Mouse (Mus musculus): ENCODE measurements around the gene Methig1. TPM values are rescaled to one million over a fixed set of nuclear protein-coding genes. Genes with fewer than 3 reads are reported as not detected.

Gene Methig1
- polyA plus RNA-seq, 1 experiment from 2014 or later, result not detected

- WGBS, result 63% methylated on average over 4 of the region's 4 CpGs
- Histone ChIP-seq H3K9ac (replicated peaks; ENCODE audit: low read depth) (no peak overlapping the region), H3K36me3 (ENCODE audit: insufficient read depth, low read length) (no peaks in the 10 kb centered on the region), H3K9me3 (ENCODE audit: low read length) (no peaks in the 10 kb centered on the region), H3K4me1 (ENCODE audit: insufficient read depth, low read depth, low read length) (no peaks in the 10 kb centered on the region), H3K27me3 (replicated peaks; ENCODE audit: insufficient read depth, low read length) (no peaks in the 10 kb centered on the region), H3K27ac (ENCODE audit: low read length) (no peak overlapping the region), H3K4me2 (replicated peaks; ENCODE audit: low read depth, low read length) (no peak overlapping the region), H3K4me3 (ENCODE audit: low read depth, low read length) (no peak overlapping the region)
- no peak for TF ChIP-seq EP300 (IDR thresholded peaks at IDR 0.05)
- TF ChIP-seq CTCF (IDR thresholded peaks at IDR 0.05), result no peak
- ATAC-seq, result no peak
- no peak for DNase-seq (ENCODE audit: low spot score)
Observed at GRCm38 (mm10) chr15:100433234-100433633, 80.3 kb downstream of the Methig1 start.

Other genes starting within 250 kb of the Methig1 start
- gene Atf1, start 125.3 kb upstream of the Methig1 start, polyA plus RNA-seq (2015; fragmentation: Nextera tagmentation; extraction: Ambion mirVana), result 28.3 and 35.3 TPM in 2 replicates
- gene Tmprss12, start 72.3 kb upstream of the Methig1 start, polyA plus RNA-seq (2015; fragmentation: Nextera tagmentation; extraction: Ambion mirVana), result not detected in 2 replicates
- 62.9 and 88.1 TPM in 2 replicates for gene Mettl7a1, start 49.0 kb upstream of the Methig1 start, polyA plus RNA-seq (2015; fragmentation: Nextera tagmentation; extraction: Ambion mirVana)
- 0.12 TPM in 2 replicates for gene Mettl7a3, start 18.2 kb upstream of the Methig1 start, polyA plus RNA-seq (2015; fragmentation: Nextera tagmentation; extraction: Ambion mirVana)
- 0.11 and 0.19 TPM in 2 replicates for gene Mettl7a2, start 51 bp downstream of the Methig1 start, polyA plus RNA-seq (2015; fragmentation: Nextera tagmentation; extraction: Ambion mirVana)
- gene Higd1c, start 11.4 kb downstream of the Methig1 start, polyA plus RNA-seq (2015; fragmentation: Nextera tagmentation; extraction: Ambion mirVana), result not detected in 2 replicates
- 0.11 and 0.12 TPM in 2 replicates for gene Gm5475, start 69.0 kb downstream of the Methig1 start, polyA plus RNA-seq (2015; fragmentation: Nextera tagmentation; extraction: Ambion mirVana)
- 16.1 and 19.2 TPM in 2 replicates for gene Slc11a2, start 71.9 kb downstream of the Methig1 start, polyA plus RNA-seq (2015; fragmentation: Nextera tagmentation; extraction: Ambion mirVana)
- gene Letmd1, start 115.9 kb downstream of the Methig1 start, polyA plus RNA-seq (2015; fragmentation: Nextera tagmentation; extraction: Ambion mirVana), result 13.0 and 13.2 TPM in 2 replicates
- gene Csrnp2, start 142.3 kb downstream of the Methig1 start, polyA plus RNA-seq (2015; fragmentation: Nextera tagmentation; extraction: Ambion mirVana), result 4.7 and 4.9 TPM in 2 replicates
- gene Tfcp2, start 198.9 kb downstream of the Methig1 start, polyA plus RNA-seq (2015; fragmentation: Nextera tagmentation; extraction: Ambion mirVana), result 13.9 and 16.6 TPM in 2 replicates
- 6.4 and 7.6 TPM in 2 replicates for gene Pou6f1, start 246.8 kb downstream of the Methig1 start, polyA plus RNA-seq (2015; fragmentation: Nextera tagmentation; extraction: Ambion mirVana)